Mouse (Mus musculus) c-Kit-negative CD71-positive TER-119-positive erythroid progenitor cells, embryonic 14.5 days (primary cell): ENCODE results near the gene Hdac4.

Experiments used
- DNase-seq: peaks from one replicate; pipeline ENCODE4 v3.0.0-alpha.2; 2013; ENCODE audit warnings: low read depth, low spot score

Gene Hdac4

DNA sequence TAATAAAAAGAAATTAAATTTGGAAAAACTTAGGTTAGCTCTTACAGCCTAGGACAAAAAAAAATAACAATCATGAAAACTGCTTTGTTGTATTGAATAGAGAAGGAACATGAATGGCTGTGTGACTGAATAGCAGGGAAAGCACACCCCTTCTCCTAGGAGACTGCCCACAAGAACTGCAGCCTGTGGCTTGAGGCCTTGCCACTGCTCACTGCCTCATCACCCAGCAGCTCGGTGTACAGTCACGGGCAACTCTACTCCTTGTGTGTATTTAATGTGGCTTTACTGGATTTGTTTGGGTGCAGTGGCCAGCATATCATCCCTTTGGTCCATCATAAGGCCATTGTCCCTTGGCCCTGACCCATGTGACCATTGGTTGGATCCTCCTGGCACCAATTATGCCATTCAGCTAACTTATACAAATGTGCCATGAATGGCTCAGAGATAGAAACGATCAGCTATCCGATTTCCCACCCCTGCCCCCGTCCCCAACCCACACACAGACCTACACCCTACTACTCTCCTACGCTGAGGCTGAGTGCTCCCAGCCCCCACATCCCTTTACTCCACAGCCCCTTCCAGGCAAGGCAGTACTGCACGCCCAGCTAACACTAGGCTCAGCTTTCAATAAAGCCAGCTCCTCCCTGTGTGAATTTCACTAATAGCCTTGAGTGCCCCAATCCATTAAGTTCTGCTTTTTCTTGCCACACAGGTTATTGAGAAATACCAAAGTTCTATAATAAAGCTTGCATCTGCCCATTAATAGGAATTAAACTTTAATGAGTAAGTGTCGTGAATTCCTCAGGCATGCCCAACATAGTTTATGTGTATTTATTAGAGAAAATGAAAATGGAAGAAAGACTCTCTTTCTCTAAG, 134.1 kb downstream of the Hdac4 start:
- no peak for DNase-seq

DNA sequence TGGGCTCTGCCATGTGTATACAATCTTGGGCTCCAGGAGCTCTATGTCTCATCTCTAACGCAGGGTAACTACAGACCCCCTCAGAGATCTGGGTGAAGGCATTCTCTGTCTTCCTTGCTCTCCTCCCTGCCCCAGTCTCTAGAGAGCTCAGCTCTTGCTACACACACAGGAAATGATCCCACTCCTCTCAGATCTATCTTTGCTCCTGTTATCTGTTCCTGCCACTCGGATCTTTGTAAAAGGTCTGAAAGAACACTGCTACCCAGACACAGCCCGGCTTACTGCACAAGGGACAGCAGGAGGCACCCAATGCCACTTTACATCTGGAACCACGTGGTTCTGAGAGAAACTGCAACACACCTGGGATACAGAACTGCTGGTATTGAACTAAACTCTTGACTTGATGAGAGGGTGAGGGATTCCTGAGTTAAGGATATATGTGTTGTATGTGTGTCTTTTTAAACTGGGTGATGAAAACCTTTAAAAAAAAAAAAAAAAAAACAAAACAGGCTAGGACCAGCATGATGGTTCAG, 134.9 kb downstream of the Hdac4 start:
- DNase-seq: no peak

DNA sequence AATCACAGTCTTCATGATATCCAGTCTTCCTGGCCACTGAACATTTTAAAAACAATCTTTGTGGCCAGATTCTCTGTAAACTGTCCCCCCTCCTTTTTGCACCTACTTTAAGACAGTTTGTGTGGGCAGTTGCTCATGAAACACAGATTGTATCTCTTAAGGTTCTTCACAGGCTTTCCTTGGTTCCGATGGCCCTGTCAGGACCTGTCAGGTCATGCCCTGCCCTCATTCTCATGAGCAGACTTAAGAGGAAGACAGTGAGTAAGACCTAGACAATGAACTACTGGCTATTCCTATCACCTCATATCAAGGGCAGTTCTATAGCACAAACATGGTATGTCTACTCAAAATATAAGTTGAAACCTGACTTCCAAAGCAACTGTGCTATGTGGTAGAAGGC, 135.9 kb downstream of the Hdac4 start:
- DNase-seq: no peak

DNA sequence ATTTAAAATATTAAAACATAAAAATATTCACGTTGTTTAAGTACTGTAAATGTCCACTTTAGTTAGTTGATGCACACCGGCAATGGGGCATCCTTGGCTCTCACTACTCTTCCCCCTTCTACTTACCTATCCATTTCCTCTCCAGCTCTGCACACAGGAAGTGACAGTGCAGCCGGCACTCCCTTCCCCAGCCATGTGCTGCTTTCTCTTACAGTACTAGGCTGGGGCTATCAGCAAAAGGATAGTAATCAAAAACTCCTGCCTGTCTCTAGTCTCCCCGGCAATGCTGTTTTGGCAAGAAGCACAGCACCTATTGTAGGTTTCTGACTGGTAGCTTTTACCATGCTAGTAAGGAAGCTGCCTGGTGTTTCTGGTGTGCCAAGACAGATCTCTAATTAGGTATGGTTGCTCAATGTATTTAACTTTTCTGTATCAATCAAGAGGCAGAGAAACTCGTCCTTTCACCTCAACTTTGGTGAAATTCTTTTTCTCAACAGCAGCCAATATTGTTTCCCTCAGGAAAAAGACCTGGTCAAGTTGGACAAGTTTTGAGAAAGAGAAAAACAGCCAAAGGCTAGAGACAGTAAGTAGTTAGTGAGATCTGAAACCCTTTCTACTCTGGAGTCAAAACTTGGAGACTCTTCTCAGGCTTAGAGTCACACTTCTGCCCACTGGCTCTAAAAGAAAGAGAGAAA, 136.6 kb downstream of the Hdac4 start:
- DNase-seq: no peak

DNA sequence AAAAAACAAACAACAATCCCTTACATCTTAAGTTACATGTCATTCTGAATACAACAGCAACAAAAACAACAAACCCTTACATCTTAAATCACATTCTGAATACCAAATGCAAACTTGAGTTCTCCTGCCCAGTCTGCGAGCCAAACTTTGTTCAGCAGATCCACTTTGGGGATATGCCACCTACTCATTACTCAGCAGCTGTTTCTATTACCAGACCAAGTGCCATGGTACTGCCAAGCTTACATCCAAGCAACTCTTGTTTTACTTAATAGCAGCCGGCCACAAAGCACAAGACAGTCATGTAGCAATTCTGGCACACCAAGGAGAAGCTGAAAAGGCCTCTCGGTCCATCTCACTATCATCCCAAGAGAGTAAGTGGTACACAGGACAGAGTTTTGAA, 138.4 kb downstream of the Hdac4 start:
- no peak for DNase-seq

DNA sequence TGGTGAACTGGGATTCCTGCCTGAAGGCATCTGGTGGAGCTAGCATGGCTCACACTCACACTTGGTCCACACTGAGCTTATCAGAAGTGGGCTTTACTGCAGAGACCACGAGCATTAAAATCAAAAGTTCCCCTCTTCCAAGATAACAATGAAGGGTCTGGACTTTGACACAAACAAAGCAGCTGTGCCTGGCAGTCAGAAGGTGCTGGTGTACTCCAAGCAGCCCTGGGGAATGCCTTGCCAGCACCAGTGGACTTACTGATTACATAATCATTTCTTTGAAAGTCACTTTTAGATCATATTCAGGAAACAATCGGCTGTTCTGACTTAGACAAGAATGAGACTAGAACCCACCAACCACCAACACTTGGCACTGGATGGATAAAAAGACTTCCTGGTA, 140.3 kb downstream of the Hdac4 start:
- no peak for DNase-seq

DNA sequence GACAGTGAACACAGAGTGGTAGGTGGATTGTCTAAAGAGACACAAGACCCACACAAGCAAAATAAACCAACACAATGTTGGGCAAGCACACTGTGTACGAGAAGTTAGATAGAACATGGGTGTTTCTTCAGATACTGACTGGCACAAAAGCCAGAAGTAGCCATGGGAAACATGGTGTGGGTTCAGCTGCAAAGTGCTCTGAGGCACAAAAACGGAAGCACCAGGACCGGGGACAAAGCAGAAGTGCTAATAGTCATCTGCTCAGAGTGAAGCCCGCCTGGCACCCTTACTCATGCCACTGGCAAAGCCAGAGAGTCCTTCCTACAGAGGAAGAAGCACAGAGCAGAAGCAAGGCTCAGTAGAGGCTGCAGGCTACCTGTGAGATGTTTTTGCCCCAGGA, 143.3 kb downstream of the Hdac4 start:
- DNase-seq: no peak

DNA sequence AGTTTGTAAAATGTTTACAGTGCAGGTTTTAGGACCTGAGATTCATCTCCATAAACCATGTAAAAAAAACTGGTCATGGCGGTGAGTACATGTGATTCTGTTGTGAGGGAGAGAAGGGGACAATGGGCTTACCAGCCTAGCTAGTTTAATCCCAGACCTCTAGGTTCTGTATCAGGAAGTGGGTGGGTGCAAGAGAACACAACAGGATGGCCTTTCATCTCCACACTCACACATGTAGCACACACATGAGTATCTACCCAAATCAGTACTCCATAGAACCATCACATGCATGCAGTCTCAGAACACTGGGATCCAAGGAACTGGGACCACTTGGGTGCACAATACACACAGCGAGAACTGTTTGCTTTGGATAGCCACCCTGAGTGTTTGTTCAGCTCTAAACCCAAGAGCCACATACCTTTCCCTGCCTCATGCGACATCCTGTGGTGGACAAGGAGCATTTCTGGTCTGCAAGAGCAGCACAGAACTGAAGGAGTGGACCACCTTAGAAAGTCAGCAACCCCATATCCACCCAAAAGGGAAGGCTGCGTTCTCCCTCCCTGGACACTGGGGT, 143.9 kb downstream of the Hdac4 start:
- no peak for DNase-seq

DNA sequence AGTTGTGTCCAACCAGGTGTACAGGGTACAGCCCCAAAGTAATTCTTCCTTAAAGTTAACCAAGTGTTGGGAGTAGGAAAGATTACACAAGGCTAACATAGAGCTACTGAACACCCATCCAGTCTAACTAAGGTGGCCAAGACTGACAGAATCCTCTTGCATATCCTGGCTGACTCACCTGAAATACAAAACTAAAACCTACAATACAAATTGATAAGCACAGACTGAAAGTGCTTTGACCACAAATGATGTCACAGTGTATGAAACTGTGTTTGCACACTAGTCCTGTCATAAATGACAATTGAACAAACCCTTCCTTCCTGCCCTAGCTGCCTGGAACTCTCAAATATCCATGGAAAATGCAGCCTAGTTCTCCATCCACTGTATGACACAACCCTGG, 144.5 kb downstream of the Hdac4 start:
- DNase-seq: no peak

DNA sequence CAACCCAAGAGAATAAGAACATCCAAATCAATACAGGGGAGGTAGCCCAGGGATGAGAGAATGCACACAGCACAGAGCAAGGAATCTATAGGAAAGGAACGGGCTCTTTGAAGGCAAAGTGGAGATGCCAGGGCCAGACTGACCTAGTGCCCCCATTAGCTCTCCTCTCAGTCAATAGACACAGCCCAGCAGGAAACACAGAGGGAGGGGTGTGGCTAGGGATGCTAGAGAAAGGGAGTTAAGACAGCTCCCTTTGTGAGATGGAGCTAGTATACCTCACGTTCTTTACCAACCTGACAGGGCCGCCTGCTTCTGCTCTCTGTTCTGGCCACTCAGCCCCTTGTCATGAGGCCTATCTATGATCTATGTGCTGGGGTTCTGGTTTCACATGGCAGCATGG, 144.9 kb downstream of the Hdac4 start:
- DNase-seq: no peak

DNA sequence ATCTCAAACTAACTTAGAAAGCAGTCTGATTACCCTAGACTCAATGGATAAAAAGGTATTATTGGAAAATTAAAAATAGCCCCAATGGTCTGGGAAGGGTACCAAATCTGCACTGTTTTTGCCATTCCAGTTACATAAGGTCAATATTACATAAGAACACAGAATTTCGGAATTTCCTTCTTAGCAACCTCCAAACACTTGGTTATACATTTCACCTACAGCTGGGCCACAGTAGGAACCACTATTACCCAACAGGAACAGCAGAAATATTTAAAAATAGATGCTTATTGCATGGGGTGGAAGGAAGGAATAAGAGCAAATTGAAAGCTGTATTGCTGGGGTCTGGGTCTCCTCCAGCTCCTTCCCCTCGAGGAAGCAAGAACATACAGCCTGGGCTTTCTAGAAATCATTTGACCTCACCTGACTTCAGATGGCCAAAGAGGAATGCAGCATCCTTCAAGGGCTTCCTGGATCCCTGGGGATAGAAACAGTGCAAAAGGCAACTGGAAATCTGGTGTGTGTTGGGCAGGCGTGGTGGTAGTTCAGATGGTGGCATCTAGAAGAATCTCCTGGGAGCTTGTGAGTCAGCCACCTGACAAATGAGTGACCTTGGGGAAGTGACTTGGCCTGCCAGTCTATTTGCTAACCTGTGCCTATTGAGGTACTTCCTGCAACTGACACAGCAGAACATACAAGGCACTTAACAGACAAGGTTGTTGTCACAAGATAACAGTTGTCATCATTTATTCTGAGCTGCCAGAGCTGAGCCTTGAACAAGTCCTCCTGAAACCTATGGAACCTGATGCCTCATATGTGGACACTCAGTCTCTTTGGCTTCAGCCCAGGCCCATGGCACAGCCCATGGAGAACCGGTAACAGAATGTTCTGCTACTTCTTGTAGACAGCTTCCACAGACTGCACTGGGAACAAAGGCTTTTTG, 146.8 kb downstream of the Hdac4 start:
- no peak for DNase-seq

DNA sequence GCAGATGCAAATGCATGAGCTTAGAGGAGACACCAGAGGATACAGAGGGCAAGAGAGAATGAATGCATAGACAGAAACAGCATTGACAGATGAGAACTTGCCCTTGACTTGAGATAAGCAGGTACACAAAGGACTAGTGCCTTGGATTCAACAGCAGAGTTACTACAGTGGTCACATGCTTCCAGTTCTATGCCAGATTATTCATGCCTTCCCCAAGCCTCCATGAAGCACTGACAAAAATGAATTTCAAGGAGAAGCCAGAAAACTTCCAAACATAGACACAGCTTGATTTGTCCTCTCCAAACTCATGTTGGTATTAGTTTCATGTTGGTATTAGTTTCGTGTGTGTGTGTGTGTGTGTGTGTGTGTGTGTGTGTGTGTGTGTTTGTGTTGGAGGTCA, 149.8 kb downstream of the Hdac4 start:
- DNase-seq: no peak

DNA sequence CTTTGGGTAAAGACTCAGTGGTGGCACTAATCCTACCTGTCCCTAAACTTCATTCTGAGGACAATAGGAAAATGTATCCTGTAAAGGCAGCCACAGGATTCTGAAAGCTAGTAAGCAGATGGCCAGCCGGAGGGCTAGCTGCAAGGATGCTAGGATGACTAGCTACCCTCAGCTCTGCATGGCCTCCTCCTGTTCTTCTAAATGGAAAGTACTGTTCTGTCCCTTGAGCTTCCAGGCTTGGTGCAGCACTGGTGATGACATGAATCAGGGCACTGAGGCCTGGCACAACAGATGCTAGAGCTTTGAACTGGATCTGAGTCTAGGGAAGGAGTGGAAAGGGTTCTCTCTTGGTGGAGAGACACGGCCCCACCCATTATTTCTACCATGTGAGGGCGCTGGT, 150.6 kb downstream of the Hdac4 start:
- no peak for DNase-seq

DNA sequence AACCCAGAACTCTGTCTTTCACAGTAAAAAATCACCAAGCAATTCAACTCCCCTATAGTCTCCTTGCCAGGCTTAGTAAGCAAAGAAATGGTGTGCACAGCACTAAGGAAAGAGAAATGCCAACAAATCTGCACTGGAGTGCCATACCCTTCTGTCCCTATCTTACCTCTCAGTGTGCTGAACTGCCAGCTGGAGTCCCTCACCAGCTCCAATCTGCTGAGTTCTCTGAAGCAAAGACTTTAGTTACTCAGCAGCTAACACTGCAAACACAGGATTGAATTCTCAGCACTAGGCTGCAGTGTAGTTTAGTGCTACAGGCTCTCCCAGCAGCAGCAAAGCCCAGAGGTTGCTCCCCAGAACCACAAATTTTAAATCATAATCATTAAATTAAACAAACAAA, 151.5 kb downstream of the Hdac4 start:
- no peak for DNase-seq

DNA sequence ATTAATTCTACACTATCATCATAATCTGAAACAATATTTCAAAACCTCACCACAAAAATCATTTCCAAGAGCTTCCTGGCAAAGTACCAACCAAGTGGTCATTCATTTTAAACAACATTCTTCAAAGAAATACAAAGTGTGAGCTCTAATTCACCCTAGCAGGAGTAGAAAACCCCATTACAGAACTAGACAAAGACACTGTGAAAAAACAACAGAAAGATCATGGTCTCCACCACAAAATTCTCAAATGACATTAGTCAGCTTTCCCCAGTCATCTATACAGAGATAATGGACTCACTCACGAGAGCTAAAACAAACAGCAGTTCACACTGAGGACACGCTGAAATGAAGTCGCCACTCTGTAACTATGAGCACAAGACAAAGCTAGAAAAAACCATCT, 153.4 kb downstream of the Hdac4 start:
- no peak for DNase-seq

DNA sequence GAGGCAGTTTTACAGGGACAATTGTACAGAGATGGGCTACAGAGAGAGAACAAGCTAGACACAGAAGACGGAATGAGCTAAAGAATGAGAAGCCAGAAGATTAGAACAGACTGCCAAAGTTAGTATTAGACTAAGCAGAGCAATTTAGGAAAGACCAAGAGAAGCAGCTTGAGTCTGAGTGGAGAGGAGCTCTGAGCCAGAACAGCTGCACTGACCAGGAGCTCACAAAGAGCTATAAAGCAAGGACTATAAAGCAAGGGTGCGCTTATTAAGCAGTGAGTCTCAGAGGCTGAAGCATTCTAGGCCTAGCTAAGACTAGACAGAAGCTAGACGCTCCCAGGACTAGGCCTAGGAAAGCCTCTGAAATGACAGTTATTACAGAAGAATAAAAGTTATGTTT, 154.2 kb downstream of the Hdac4 start:
- DNase-seq: no peak

DNA sequence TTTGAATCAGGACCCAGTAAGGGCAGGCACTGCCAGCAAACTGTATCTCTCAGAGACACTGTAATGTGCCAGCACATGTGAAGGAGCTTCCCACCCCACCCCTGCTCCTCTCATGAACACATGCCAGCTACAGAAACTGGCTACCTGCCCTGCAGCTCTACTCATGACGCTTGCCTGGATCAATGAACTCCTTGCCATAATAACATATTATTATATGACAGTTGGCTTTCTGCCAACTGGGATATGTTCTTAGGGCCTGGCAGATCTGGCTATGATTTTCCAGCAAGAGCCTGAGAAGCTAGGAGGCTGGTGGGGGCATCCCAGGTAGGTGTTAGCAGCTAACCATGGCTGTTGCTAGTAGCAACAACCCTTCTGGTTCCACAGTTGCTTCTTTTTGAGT, 156.8 kb downstream of the Hdac4 start:
- no peak for DNase-seq

DNA sequence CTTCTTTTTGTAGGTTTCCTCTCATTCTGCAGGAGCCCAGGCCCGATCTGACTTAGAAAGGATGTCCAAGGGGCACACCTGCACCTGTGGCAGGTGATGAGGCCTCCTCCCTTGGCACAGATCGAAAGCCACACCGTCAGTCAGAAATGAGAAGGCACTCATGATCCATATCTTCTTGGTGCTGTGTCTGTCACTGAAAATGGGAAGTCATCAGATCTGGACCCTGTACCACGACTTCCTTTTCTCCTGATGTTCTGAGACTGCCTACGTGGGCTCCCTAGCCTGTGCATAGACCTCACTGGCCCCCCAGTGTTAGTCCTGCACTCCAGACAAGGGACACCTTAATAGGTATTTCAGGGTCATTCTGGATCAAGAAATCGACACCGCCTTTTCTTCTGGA, 158.5 kb downstream of the Hdac4 start:
- DNase-seq: no peak

DNA sequence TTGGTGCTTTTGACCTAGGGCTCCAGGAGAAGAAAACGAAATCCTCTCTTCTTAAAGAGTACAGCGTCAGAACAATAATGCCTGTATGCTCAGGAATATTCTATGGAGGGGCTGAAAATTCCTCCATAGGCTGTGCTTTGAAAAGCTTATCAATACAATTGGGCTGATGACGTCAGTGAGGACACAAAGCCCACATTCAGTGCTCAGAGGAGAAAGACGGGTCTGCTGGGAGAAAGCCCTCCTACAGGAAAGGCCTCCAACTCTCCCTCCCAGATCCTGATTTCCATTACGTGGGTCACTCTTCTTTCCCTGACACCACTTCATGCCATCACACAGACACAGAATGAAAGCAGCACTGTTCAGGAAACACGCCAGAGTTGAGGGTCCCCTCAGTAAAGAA, 159.7 kb downstream of the Hdac4 start:
- DNase-seq: no peak

DNA sequence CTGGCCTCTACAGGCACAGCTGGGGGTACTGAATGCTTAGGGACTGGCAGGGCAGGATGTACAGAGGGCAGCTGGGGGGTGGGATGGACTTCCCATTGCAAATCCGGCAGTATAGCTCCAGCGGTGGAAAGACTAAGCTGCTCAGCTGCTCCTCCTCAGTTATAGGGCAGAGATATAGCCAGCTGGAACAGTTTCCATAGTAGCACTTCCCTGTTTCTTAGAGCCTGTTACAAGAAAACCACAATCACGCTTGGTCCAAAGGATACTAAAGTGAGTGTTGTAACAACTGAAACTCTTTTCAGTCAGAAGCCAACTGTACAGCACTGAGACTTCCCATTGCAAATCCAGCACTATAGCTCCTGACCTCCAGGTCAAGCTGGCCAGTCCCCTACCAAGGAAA, 161.3 kb downstream of the Hdac4 start:
- no peak for DNase-seq

DNA sequence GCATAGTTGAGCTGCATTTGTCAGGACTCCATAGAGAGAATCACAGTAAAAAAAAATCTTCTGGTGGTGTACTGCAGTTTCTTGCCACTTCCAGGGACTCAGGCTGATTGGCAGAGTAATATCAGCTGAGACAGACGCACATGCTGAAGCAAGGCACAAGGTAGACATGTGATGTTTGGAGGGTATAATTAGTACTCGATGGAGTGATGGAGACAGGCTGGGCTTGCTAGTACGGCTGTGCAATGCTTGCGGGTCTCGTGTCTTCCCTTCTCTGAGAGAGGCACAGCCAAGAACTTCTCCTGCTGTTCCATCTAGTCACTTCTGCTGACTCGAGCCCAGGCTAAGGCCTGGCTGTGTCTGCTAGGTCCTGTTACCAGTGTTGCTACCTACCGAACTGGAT, 162.0 kb downstream of the Hdac4 start:
- DNase-seq: no peak

DNA sequence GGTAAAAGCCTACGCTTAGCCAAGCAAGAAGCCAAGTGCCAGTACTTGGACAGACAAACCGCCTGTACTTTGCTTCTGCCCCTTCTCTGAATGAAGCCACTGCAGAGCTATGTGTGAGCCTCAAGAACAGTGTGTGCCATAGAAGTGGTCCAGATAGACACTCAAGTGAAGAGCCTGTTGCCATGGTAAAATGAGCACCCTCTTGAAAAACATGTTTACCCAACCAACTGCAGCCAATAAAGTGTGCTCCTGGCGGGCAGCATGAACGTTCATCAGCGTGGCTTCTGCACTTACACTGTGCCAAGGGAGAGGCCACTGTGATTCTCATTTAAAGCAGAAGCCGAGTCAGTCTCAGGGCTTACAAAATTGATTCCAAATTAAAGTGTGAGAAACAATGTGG, 165.0 kb downstream of the Hdac4 start:
- DNase-seq: no peak
